Mouse (Mus musculus) lung, postnatal 0 days (tissue): ENCODE data around the gene Mtmr14. TPM values are rescaled to one million over a fixed set of nuclear protein-coding genes. Genes with fewer than 3 reads are reported as not detected.
A peak's percentile ranks its signal among the peaks of the same experiment; 100 is the strongest.

Experiments used
- ATAC-seq: fragments of 200-750 bp; cut with Nextera tagmentation; 2 replicates; pipeline ENCODE4 v1.8.0; 2017; ENCODE audit warnings: moderate library complexity
- DNase-seq: peaks from one replicate; pipeline ENCODE4 v3.0.0-alpha.2; 2016; ENCODE audit warnings: low spot score
- H3K27ac ChIP-seq: fragments of 300-500 bp; sonication (generic); 2 replicates; pipeline ENCODE4 v1.5.1; 2014; ENCODE audit warnings: antibody characterized with exemption, mild to moderate bottlenecking, low read length, mixed read lengths
- H3K27me3 ChIP-seq: fragments of 300-500 bp; sonication (generic); replicated peaks from 2 replicates; pipeline ENCODE4 v1.6.1; 2014; ENCODE audit warnings: low read length, mixed read lengths; ENCODE audit not compliant: insufficient read depth
- H3K36me3 ChIP-seq: fragments of 300-500 bp; sonication (generic); 2 replicates; pipeline ENCODE4 v1.6.1; 2014; ENCODE audit warnings: low read length, mixed read lengths; ENCODE audit not compliant: insufficient read depth
- H3K4me1 ChIP-seq: fragments of 300-500 bp; sonication (generic); 2 replicates; pipeline ENCODE4 v1.6.1; 2014; ENCODE audit warnings: antibody characterized with exemption, low read depth, low read length, mixed read lengths; ENCODE audit not compliant: insufficient read depth
- H3K4me2 ChIP-seq: fragments of 300-500 bp; sonication (generic); replicated peaks from 2 replicates; pipeline ENCODE4 v1.6.1; 2014; ENCODE audit warnings: low read depth, mild to moderate bottlenecking, low read length, moderate library complexity, mixed read lengths
- H3K4me3 ChIP-seq: fragments of 300-500 bp; sonication (generic); 2 replicates; pipeline ENCODE4 v1.5.1; 2014; ENCODE audit warnings: low read depth, low read length
- H3K9ac ChIP-seq: fragments of 300-500 bp; sonication (generic); replicated peaks from 2 replicates; pipeline ENCODE4 v1.6.1; 2014; ENCODE audit warnings: low read depth, mild to moderate bottlenecking
- H3K9me3 ChIP-seq: fragments of 300-500 bp; sonication (generic); 2 replicates; pipeline ENCODE4 v1.6.1; 2016; ENCODE audit warnings: low read length, mixed read lengths
- CTCF ChIP-seq: IDR thresholded peaks from 2 replicates; pipeline ENCODE4 v1.5.1; 2016; ENCODE audit warnings: antibody characterized with exemption, mild to moderate bottlenecking
- EP300 ChIP-seq: IDR thresholded peaks from 2 replicates; pipeline ENCODE4 v1.6.1; 2016; ENCODE audit warnings: antibody characterized with exemption, mild to moderate bottlenecking, control low read depth
- WGBS: fragments of 180-500 bp; shearing (Covaris S2); extraction: QIAGEN DNeasy Blood & Tissue Kit; methylation state at CpG from one replicate; pipeline ENCODE4 v1.1.7; 2014; 5-methylcytosine and 5-hydroxymethylcytosine counted together
- polyA plus RNA-seq: library from polyadenylated mRNA; unstranded; fragments of >200 nt; fragmentation: Nextera tagmentation; extraction: Ambion mirVana; gene quantifications from 2 replicates; pipeline ENCODE4 v1.2.1, GENCODE M21; 2015

Mtmr14 gene
- polyA plus RNA-seq, 1 experiment from 2014 or later: 27.4 TPM

GRCm38 (mm10) chr6:113292938-113293337 is 55.3 kb downstream of the Mtmr14 start:
- Histone ChIP-seq H3K9ac (no peak overlapping the region), H3K4me3 (no peak overlapping the region), H3K4me2 (no peak overlapping the region), H3K27ac (no peak overlapping the region), H3K9me3 (no peaks in the 10 kb centered on the region), H3K36me3 (no peaks in the 10 kb centered on the region), H3K27me3 (no peaks in the 10 kb centered on the region), H3K4me1 (no peaks in the 10 kb centered on the region)
- ATAC-seq: no peak
- TF ChIP-seq EP300 (no peak), CTCF (no peak)
- WGBS: 59% methylated on average over 5 of the region's 5 CpGs
- no peak for DNase-seq

- H3K9me3 ChIP-seq: no peaks in the 10 kb centered on the region
- no peak overlapping the region for H3K4me2 ChIP-seq
- no peaks in the 10 kb centered on the region for H3K4me1 ChIP-seq
- H3K4me3 ChIP-seq: no peak overlapping the region
- H3K27ac ChIP-seq: no peak overlapping the region
- H3K27me3 ChIP-seq: no peaks in the 10 kb centered on the region
- no peak overlapping the region for H3K9ac ChIP-seq
- DNase-seq: no peak
- H3K36me3 ChIP-seq: no peaks in the 10 kb centered on the region
- 71% methylated on average over 2 of the region's 2 CpGs for WGBS
- TF ChIP-seq CTCF (no peak), EP300 (no peak)
- no peak for ATAC-seq
These were observed 58.4 kb downstream of the Mtmr14 start for GRCm38 (mm10) chr6:113296046-113296445.

GRCm38 (mm10) chr6:113296639-113297038 is 59.0 kb downstream of the Mtmr14 start:
- 47% methylated on average over 4 of the region's 4 CpGs for WGBS
- ATAC-seq: no peak

GRCm38 (mm10) chr6:113301350-113301749 is 63.7 kb downstream of the Mtmr14 start:
- H3K4me1 ChIP-seq: no peaks in the 10 kb centered on the region; the same call in 1 of the 2 replicates
- no peak overlapping the region for H3K9ac ChIP-seq
- no peaks in the 10 kb centered on the region for H3K27me3 ChIP-seq
- TF ChIP-seq EP300 (no peak), CTCF (no peak)
- no peak overlapping the region for H3K4me3 ChIP-seq
- no peak for DNase-seq
- no peak overlapping the region for H3K27ac ChIP-seq
- no peak for ATAC-seq
- 81% methylated on average over 5 of the region's 5 CpGs for WGBS
- no peaks in the 10 kb centered on the region for H3K36me3 ChIP-seq
- no peaks in the 10 kb centered on the region for H3K9me3 ChIP-seq
- no peak overlapping the region for H3K4me2 ChIP-seq

More at GRCm38 (mm10) chr6:113296639-113297038, 59.0 kb downstream of the Mtmr14 start:
- no peak for TF ChIP-seq EP300
- TF ChIP-seq CTCF: no peak
- H3K27me3 ChIP-seq: no peaks in the 10 kb centered on the region
- no peaks in the 10 kb centered on the region for H3K4me1 ChIP-seq
- no peaks in the 10 kb centered on the region for H3K9me3 ChIP-seq
- no peaks in the 10 kb centered on the region for H3K36me3 ChIP-seq
- no peak for DNase-seq
- H3K4me3 ChIP-seq: no peak overlapping the region
- H3K27ac ChIP-seq: no peak overlapping the region
- no peak overlapping the region for H3K4me2 ChIP-seq
- no peak overlapping the region for H3K9ac ChIP-seq

- H3K4me1 ChIP-seq: no peaks in the 10 kb centered on the region; the same call in 1 of the 2 replicates
- H3K9me3 ChIP-seq: no peaks in the 10 kb centered on the region
- H3K4me3 ChIP-seq: no peak overlapping the region
- peak; percentile 63 for DNase-seq
- H3K27ac ChIP-seq: no peak overlapping the region
- H3K36me3 ChIP-seq: no peaks in the 10 kb centered on the region
- 15% methylated on average over 3 of the region's 3 CpGs for WGBS
- no peaks in the 10 kb centered on the region for H3K27me3 ChIP-seq
- H3K9ac ChIP-seq: no peak overlapping the region
- no peak for ATAC-seq
- TF ChIP-seq CTCF (peak; percentile 67), EP300 (no peak)
- no peak overlapping the region for H3K4me2 ChIP-seq
These were observed 64.6 kb downstream of the Mtmr14 start for GRCm38 (mm10) chr6:113302258-113302657.

- ATAC-seq: peak; percentile 97
- peak overlapping the region; percentile 95 for H3K4me3 ChIP-seq
- H3K27ac ChIP-seq: peak overlapping the region; percentile 100
- H3K9me3 ChIP-seq: no peaks in the 10 kb centered on the region
- peaks cover 12% of the 10 kb centered on the region; the same call in 1 of the 2 replicates for H3K36me3 ChIP-seq
- H3K9ac ChIP-seq: peak overlapping the region; percentile 95
- TF ChIP-seq CTCF (no peak; the same call in 1 of the 2 replicates), EP300 (peak; percentile 67; the same call in 1 of the 2 replicates)
- H3K4me2 ChIP-seq: peak overlapping the region; percentile 84
- under 1% methylated on average over 47 of the region's 50 CpGs for WGBS
- no peaks in the 10 kb centered on the region; the same call in 1 of the 2 replicates for H3K4me1 ChIP-seq
- no peaks in the 10 kb centered on the region for H3K27me3 ChIP-seq
- DNase-seq: peak; percentile 100
These were observed 68.8 kb downstream of the Mtmr14 start for GRCm38 (mm10) chr6:113306322-113306985.
